Mouse (Mus musculus) c-Kit-positive CD71-positive TER-119-negative erythroid progenitor cells, embryonic 14.5 days (primary cell): ENCODE measurements around the gene Actn1.

ENCODE experiments used
- DNase-seq: peaks from one replicate; pipeline ENCODE4 v3.0.0-alpha.2; 2013; ENCODE audit warnings: low read depth

Actn1 gene

DNA sequence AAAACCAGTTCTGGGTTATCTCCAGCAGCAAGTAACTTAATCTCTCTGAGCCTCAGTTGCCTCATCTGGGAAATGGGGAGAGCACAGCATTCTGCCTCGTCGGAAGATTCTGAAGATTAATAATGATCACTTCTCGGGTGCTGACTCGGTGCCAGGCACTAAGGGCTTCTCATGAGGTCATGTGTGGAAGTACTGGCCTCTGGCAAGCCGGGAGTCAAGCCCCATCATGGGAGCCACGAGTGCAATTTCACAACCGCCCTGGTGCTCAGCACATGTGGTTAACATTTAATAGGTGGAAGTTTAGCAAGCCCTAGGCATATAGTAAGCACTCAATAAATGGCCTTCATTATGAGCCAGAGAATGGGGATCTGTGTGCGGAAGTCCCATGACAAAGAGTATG lies 125.0 kb downstream of the Actn1 start:
- no peak for DNase-seq

DNA sequence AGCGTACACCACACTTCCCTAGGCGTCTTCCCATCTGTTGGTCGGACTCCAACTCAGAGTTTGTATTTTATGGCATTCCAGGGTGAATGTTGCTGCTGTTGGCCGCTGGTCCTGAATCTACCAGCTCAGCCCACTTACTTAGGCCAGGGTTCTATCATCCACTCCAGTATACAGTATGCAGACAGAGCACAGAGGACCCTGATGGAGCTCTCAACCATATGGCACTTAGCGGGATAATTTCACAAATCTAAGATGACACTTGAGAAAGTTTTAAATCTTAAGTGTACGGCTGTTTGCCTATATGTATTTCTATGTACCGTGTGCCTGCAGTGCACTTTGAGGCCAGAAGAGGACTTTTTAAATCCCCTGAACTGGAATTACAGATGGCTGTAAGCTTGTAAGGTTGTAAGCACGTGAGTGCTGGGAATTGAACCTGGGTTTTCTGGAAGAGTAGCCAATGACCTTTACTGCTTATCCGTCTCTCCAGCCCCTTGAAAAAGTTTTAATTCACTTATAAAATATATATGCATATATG lies 127.1 kb downstream of the Actn1 start:
- DNase-seq: no peak

DNA sequence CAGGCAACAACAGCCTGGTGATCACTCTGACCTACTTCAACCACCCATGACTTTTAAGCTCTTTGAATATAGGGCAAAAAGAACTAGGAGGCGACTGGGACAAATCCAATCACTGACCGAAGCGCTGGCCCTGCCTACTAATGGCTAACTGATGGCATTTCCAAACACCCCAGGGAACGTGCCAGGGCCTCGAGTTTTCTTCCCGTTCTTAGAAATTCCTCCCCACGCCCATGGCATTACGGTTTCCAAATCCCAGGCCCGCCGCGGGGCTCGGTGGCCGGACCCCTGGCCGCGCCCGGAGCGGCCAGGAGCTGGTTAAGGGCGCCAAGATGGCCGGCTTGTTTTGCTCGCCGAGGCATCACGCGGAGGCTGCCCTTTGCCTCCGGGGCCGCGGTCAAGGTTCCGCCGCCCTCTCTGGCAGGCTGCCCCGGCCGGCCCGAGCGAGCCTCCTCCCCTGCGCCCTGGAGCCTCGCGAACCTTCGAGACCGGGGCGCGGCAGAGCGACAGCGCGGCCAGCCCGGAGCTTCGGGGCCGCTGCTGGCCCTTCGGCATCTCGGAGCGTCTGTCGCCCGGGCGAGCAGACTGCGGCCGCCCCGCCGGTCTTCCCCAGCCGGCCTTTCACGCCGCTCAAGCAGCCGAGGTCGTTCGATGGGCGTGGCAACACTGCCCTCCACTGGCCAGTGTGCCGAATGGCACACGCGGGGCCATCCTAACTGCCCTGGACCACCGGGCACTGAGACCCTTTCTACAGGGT lies 127.7 kb downstream of the Actn1 start:
- no peak for DNase-seq

DNA sequence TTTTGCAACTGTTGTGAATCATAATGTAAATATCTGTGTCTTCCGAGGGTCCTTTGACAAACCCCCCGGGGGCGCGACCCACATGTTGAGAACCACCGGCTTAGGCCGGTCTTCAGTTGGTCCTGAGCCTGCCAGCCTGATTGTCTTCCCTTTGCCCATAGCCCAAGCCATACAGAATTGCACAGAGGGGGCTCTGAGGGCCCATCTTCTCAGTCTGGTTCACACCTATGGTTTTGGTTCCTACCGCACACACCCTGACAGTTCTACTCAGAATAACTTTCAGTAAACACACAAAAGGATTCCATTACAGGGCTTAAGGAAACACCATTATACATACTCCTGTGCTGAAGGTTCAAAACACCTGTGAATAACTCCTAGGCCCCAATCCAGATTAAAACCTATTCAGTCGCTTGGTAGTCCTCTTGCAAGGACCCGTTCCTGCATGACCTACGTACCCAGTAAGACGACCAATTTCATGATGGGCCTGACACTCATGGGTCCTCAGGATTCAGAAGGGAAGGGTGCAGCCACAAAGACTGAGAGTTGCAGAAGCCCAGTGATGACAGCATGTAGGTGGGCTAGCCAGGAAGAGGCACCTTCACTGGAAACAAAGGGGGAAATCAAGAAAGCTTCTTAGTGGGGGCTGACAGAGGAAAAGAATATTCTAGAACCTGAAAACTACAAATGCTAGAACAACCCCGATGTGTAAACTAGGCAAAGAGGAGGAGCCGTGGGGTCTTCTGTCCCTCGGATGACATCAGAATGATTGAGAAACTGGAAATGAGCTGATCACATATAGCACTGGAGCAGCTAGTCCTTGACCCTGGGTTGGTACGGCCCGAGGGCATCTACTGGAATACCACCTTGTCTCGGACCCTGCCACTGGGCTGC lies 128.6 kb downstream of the Actn1 start:
- DNase-seq: no peak

DNA sequence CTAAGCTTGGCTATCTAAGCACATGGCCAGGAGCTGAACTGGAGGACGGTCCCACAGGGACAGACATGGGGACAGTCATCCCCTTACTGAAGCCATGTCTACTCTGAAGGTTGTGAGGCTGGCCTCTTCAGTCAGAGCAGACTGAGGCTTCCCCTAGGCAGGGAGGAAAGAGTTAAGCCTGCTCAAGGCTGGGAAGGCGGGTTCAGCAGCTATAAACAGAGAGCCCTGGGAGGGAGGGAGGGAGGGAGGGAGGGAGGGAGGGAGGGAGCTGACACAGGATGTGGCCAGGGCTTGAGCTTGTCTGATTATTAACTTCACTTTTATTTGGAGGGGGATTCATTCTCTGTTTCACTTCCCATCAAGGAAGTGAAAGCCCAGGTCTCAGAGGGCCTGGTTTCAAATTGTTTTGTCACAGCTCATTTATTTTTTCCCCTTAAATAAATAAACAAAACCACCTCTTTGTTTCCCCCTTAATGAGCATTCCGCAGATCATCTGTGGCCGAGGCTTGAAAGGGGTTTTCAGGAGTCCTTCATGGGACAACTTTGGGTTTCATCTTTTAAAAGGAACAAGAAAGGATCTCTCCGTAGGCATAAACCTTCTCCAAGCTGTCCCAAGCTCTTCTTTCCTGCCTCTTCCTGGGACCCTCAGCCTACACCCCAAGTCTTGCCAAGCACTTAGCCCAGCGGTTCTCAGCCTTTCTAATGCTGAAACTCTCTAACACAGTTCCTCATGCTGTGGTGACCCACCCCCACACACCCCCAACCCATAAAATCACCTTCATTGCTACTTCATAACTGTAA lies 129.4 kb downstream of the Actn1 start:
- no peak for DNase-seq

DNA sequence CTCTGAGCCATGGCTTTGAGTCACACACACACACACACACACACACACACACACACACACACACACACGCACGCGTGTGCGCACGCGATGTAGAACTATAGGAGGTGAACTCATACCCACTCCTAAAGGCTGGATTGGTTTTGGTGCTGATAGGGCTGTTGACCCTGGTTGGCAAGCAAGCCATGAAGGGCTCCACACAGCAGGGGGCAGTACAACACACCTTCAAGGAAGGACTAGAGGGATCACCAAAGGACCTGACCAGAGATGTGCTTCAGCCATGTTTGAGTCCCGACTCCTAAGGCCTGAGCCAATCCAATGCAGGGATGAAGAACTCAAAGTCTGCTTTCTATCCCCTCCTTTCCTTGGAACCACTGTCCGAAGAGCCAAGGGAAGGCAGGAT lies 130.6 kb downstream of the Actn1 start:
- DNase-seq: no peak

DNA sequence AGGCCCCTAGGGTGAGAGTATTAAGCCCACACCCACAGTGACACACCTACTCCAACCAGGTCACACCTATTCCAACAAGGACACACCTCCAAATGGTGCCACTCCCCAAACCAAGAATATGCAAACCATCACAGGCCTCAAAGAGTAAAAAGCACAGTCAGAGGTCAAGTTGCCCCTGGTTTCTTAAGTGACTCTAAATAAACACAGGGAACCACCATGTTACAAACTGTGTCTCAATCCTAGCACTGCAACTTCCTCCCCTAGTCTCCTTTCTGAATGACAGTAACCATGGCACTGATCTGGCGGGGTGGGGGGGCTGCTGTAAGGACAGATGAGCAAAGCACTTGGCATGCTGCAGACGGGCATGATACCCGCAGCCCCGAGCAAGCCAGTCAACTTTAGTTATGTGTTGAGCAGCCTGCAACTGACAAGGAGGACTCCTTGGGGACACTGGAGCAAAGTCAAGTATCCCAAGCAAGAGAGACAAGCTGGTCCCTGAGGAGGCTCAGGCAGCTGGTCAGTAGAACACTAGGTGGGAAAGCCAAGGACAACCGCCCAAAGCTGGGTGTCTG lies 132.9 kb downstream of the Actn1 start:
- no peak for DNase-seq

DNA sequence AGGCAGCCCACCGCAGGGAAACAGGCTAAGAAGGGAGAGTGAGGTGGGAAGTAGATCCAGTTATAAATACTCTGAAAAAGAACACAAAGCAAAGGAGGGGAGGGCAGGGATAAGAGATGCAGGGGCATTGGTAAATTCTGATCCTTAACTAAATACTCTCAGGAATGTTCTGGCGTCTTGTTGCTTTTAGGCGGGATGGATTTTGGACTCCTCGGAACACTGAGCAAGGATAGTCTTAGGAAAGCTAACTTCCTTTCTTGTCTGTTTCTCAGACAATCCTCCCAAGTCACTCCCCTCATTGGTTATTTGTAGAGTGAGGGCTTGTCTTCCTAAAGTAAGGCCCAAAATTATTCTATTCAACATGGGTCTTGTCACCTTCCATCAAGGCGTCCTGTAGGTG lies 134.9 kb downstream of the Actn1 start:
- DNase-seq: no peak

DNA sequence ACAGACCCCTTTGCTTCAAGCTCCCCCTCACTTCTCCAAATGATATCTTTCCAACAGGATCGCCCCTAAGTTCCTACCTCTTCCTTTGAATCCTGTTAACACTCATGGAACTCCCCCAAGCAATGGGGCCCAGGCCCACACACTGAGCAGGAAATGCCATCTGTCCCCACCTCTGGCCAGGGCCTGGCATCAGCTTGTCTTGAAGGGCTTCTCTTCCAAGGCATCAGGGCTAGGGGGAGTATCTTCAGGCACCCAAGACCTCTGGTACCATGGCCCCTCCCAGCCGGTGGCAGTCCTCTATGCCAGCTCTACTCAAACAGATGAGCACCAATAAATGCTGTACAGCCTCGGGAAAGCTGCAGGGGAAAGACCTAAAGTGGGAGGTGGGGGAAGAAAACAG lies 135.4 kb downstream of the Actn1 start:
- no peak for DNase-seq

DNA sequence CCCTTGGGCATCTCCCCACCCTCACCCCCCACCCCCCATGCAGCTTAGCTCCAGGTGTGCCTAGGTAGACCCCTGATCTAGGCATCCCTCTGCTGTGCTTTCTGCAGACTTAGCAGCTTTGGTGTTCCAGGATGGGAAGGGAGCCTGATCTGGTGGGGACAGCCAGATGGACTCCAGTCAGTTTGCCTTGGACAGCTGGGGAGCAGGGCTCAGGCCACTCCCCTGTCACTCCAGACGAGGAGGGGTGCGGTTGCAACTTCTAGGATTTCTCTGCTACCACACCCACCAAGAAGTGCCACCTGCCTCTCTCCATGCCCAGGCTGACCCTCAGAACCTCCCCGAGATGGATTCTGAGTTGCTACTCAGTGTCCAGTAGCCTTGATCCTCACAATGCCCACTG lies 136.0 kb downstream of the Actn1 start:
- DNase-seq: no peak

DNA sequence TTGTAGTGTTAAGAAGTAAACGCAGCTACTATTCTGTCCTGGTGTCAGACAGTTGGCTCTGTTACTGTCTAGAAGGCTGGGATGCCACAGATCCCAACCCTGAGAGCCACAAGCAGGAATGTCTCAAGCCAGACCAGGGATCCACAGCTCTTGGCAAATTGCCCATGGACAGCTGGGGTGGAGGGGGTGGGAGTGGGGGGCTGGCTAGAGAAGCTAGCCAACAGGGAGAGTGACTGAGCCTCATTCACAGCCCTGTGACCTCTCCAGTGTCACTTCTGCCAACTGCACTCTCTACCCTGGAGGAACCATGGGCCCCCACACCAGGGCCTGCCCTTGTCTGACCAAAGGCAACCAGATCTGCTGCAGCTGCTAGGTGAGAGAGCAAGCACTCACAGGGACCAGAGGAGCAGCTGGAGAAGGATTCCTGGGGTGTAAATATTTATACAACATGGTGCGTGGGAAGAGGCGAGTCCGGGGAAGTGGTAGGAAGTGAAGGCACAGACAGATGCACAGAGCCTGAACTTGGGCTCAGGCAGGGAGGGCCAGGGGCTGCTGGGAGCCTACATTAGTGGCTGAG lies 136.9 kb downstream of the Actn1 start:
- no peak for DNase-seq

DNA sequence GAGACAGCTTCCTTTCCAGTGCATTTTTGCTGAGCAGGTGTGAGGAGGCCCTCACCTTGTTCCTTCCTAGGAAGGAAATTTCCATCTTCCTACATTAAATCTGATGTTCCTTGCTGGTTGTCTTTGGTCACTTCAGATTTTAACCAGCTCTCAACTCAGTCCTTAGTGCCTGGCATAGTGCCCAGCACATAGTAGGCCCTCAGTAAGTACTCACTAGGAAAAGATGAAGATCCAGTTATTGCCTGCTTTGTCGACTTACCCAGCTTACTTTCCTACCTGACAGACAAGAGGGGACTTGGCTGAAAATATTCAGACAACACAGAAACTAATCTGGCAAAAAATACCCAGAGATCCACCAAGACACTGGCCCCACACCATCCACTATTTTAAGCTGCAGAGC lies 138.7 kb downstream of the Actn1 start:
- DNase-seq: no peak

DNA sequence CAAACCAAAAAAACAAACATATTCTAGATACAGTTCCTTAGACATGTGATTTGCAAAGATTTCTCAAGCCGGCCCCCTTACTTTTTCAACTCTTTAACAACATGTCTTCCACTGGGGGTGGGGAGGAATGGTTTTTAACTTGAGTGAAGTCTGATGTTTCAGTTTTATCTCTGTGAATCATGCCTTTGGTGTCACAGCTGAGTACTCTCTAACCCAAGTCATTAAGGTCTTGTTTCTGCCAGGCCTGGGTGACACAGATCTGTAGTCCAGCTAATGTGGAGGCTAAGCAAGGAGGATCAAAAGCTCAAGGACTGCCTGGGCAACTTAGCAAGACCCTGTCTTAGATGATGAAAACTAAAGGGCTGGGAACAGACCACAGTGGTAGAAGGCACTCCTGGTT lies 141.6 kb downstream of the Actn1 start:
- DNase-seq: no peak
